Mouse (Mus musculus): ENCODE results near the gene Pir. TPM values are rescaled to one million over a fixed set of nuclear protein-coding genes. Genes with fewer than 3 reads are reported as not detected.

Pir gene
- polyA plus RNA-seq, 1 experiment from 2014 or later, result 11.3 TPM

- Histone ChIP-seq H3K36me3 (ENCODE audit: control insufficient read depth, insufficient read depth, low read length) (no peaks in the 10 kb centered on the region), H3K9me3 (ENCODE audit: control insufficient read depth, low read length) (no peaks in the 10 kb centered on the region), H3K4me3 (ENCODE audit: low read length) (no peak overlapping the region), H3K9ac (ENCODE audit: low read depth, low read length) (no peak overlapping the region), H3K4me1 (ENCODE audit: control insufficient read depth, insufficient read depth, low read length) (no peaks in the 10 kb centered on the region), H3K4me2 (replicated peaks; ENCODE audit: low read depth, low read length) (no peak overlapping the region), H3K27ac (ENCODE audit: low read depth, low read length) (no peak overlapping the region), H3K27me3 (ENCODE audit: control insufficient read depth, insufficient read depth, low read length) (no peaks in the 10 kb centered on the region)
- 87% methylated on average over 4 of the region's 4 CpGs for WGBS
- no peak for ATAC-seq (ENCODE audit: low FRiP score, low TSS enrichment)
Measured at GRCm38 (mm10) chrX:164318554-164318953, 49.4 kb downstream of the Pir start.

- H3K9me3 ChIP-seq (ENCODE audit: control insufficient read depth, low read length), result no peaks in the 10 kb centered on the region
- H3K27ac ChIP-seq (ENCODE audit: low read depth, low read length), result no peak overlapping the region
- H3K4me1 ChIP-seq (ENCODE audit: control insufficient read depth, insufficient read depth, low read length), result no peaks in the 10 kb centered on the region
- H3K27me3 ChIP-seq (ENCODE audit: control insufficient read depth, insufficient read depth, low read length), result no peaks in the 10 kb centered on the region
- H3K36me3 ChIP-seq (ENCODE audit: control insufficient read depth, insufficient read depth, low read length), result no peaks in the 10 kb centered on the region
- no peak for ATAC-seq (ENCODE audit: low FRiP score, low TSS enrichment)
- H3K9ac ChIP-seq (ENCODE audit: low read depth, low read length), result no peak overlapping the region
- no peak overlapping the region for H3K4me2 ChIP-seq (replicated peaks; ENCODE audit: low read depth, low read length)
- no peak overlapping the region for H3K4me3 ChIP-seq (ENCODE audit: low read length)
- WGBS, result 88% methylated on average over 3 of the region's 3 CpGs
Measured at GRCm38 (mm10) chrX:164320031-164320430, 50.9 kb downstream of the Pir start.

- WGBS, result 80% methylated on average over 5 of the region's 5 CpGs
- no peaks in the 10 kb centered on the region for H3K27me3 ChIP-seq (ENCODE audit: control insufficient read depth, insufficient read depth, low read length)
- no peaks in the 10 kb centered on the region for H3K9me3 ChIP-seq (ENCODE audit: control insufficient read depth, low read length)
- no peaks in the 10 kb centered on the region for H3K36me3 ChIP-seq (ENCODE audit: control insufficient read depth, insufficient read depth, low read length)
- H3K4me3 ChIP-seq (ENCODE audit: low read length), result no peak overlapping the region
- H3K4me2 ChIP-seq (replicated peaks; ENCODE audit: low read depth, low read length), result no peak overlapping the region
- ATAC-seq (ENCODE audit: low FRiP score, low TSS enrichment), result no peak
- no peak overlapping the region for H3K27ac ChIP-seq (ENCODE audit: low read depth, low read length)
- H3K4me1 ChIP-seq (ENCODE audit: control insufficient read depth, insufficient read depth, low read length), result no peaks in the 10 kb centered on the region
- H3K9ac ChIP-seq (ENCODE audit: low read depth, low read length), result no peak overlapping the region
Measured at GRCm38 (mm10) chrX:164322492-164322891, 53.3 kb downstream of the Pir start.

GRCm38 (mm10) chrX:164323391-164323913 is 54.3 kb downstream of the Pir start:
- Histone ChIP-seq H3K4me3 (ENCODE audit: low read length) (no peak overlapping the region), H3K36me3 (ENCODE audit: control insufficient read depth, insufficient read depth, low read length) (no peaks in the 10 kb centered on the region), H3K9ac (ENCODE audit: low read depth, low read length) (no peak overlapping the region), H3K4me1 (ENCODE audit: control insufficient read depth, insufficient read depth, low read length) (no peaks in the 10 kb centered on the region), H3K9me3 (ENCODE audit: control insufficient read depth, low read length) (no peaks in the 10 kb centered on the region), H3K4me2 (replicated peaks; ENCODE audit: low read depth, low read length) (no peak overlapping the region), H3K27me3 (ENCODE audit: control insufficient read depth, insufficient read depth, low read length) (no peaks in the 10 kb centered on the region), H3K27ac (ENCODE audit: low read depth, low read length) (no peak overlapping the region)
- 65% methylated on average over 4 of the region's 4 CpGs for WGBS
- no peak for ATAC-seq (ENCODE audit: low FRiP score, low TSS enrichment)

- Histone ChIP-seq H3K27me3 (ENCODE audit: control insufficient read depth, insufficient read depth, low read length) (no peaks in the 10 kb centered on the region), H3K27ac (ENCODE audit: low read depth, low read length) (no peak overlapping the region), H3K4me2 (replicated peaks; ENCODE audit: low read depth, low read length) (no peak overlapping the region), H3K9ac (ENCODE audit: low read depth, low read length) (no peak overlapping the region), H3K4me3 (ENCODE audit: low read length) (no peak overlapping the region), H3K36me3 (ENCODE audit: control insufficient read depth, insufficient read depth, low read length) (no peaks in the 10 kb centered on the region), H3K9me3 (ENCODE audit: control insufficient read depth, low read length) (no peaks in the 10 kb centered on the region), H3K4me1 (ENCODE audit: control insufficient read depth, insufficient read depth, low read length) (no peaks in the 10 kb centered on the region)
- ATAC-seq (ENCODE audit: low FRiP score, low TSS enrichment), result no peak
- WGBS, result 88% methylated on average over 2 of the region's 2 CpGs
Measured at GRCm38 (mm10) chrX:164330351-164330750, 61.2 kb downstream of the Pir start.

GRCm38 (mm10) chrX:164330766-164331165 is 61.6 kb downstream of the Pir start:
- H3K4me3 ChIP-seq (ENCODE audit: low read length), result no peak overlapping the region
- no peak for ATAC-seq (ENCODE audit: low FRiP score, low TSS enrichment)
- 79% methylated on average over 3 of the region's 3 CpGs for WGBS
- H3K9me3 ChIP-seq (ENCODE audit: control insufficient read depth, low read length), result no peaks in the 10 kb centered on the region
- H3K36me3 ChIP-seq (ENCODE audit: control insufficient read depth, insufficient read depth, low read length), result no peaks in the 10 kb centered on the region
- no peaks in the 10 kb centered on the region for H3K27me3 ChIP-seq (ENCODE audit: control insufficient read depth, insufficient read depth, low read length)
- H3K4me2 ChIP-seq (replicated peaks; ENCODE audit: low read depth, low read length), result no peak overlapping the region
- H3K4me1 ChIP-seq (ENCODE audit: control insufficient read depth, insufficient read depth, low read length), result no peaks in the 10 kb centered on the region
- no peak overlapping the region for H3K27ac ChIP-seq (ENCODE audit: low read depth, low read length)
- H3K9ac ChIP-seq (ENCODE audit: low read depth, low read length), result no peak overlapping the region

GRCm38 (mm10) chrX:164338591-164338990 is 69.4 kb downstream of the Pir start:
- 79% methylated on average over 4 of the region's 4 CpGs for WGBS
- no peaks in the 10 kb centered on the region for H3K4me1 ChIP-seq (ENCODE audit: control insufficient read depth, insufficient read depth, low read length)
- H3K36me3 ChIP-seq (ENCODE audit: control insufficient read depth, insufficient read depth, low read length), result no peaks in the 10 kb centered on the region
- no peak overlapping the region for H3K4me3 ChIP-seq (ENCODE audit: low read length)
- H3K27me3 ChIP-seq (ENCODE audit: control insufficient read depth, insufficient read depth, low read length), result no peaks in the 10 kb centered on the region
- no peak overlapping the region for H3K27ac ChIP-seq (ENCODE audit: low read depth, low read length)
- no peak overlapping the region for H3K4me2 ChIP-seq (replicated peaks; ENCODE audit: low read depth, low read length)
- no peak for ATAC-seq (ENCODE audit: low FRiP score, low TSS enrichment)
- H3K9ac ChIP-seq (ENCODE audit: low read depth, low read length), result no peak overlapping the region
- no peaks in the 10 kb centered on the region for H3K9me3 ChIP-seq (ENCODE audit: control insufficient read depth, low read length)

- Histone ChIP-seq H3K36me3 (ENCODE audit: control insufficient read depth, insufficient read depth, low read length) (no peaks in the 10 kb centered on the region), H3K9me3 (ENCODE audit: control insufficient read depth, low read length) (no peaks in the 10 kb centered on the region), H3K27me3 (ENCODE audit: control insufficient read depth, insufficient read depth, low read length) (no peaks in the 10 kb centered on the region), H3K27ac (ENCODE audit: low read depth, low read length) (no peak overlapping the region), H3K4me1 (ENCODE audit: control insufficient read depth, insufficient read depth, low read length) (no peaks in the 10 kb centered on the region), H3K9ac (ENCODE audit: low read depth, low read length) (no peak overlapping the region), H3K4me3 (ENCODE audit: low read length) (no peak overlapping the region), H3K4me2 (replicated peaks; ENCODE audit: low read depth, low read length) (no peak overlapping the region)
- 87% methylated on average over 4 of the region's 4 CpGs for WGBS
- ATAC-seq (ENCODE audit: low FRiP score, low TSS enrichment), result no peak
Measured at GRCm38 (mm10) chrX:164345359-164345938, 76.3 kb downstream of the Pir start.

- H3K27ac ChIP-seq (ENCODE audit: low read depth, low read length), result no peak overlapping the region
Measured at GRCm38 (mm10) chrX:164348937-164349336, 79.8 kb downstream of the Pir start.

More at GRCm38 (mm10) chrX:164348937-164349336, 79.8 kb downstream of the Pir start:
- no peak for ATAC-seq (ENCODE audit: low FRiP score, low TSS enrichment)
- 75% methylated on average over 3 of the region's 3 CpGs for WGBS
- no peaks in the 10 kb centered on the region for H3K9me3 ChIP-seq (ENCODE audit: control insufficient read depth, low read length)
- no peaks in the 10 kb centered on the region for H3K27me3 ChIP-seq (ENCODE audit: control insufficient read depth, insufficient read depth, low read length)
- H3K4me1 ChIP-seq (ENCODE audit: control insufficient read depth, insufficient read depth, low read length), result no peaks in the 10 kb centered on the region
- H3K4me3 ChIP-seq (ENCODE audit: low read length), result no peak overlapping the region
- H3K36me3 ChIP-seq (ENCODE audit: control insufficient read depth, insufficient read depth, low read length), result no peaks in the 10 kb centered on the region
- H3K9ac ChIP-seq (ENCODE audit: low read depth, low read length), result no peak overlapping the region
- H3K4me2 ChIP-seq (replicated peaks; ENCODE audit: low read depth, low read length), result no peak overlapping the region

Measured in kidney, embryonic 14.5 days (tissue).